Mouse (Mus musculus): ENCODE results near the gene Raf1. TPM values are rescaled to one million over a fixed set of nuclear protein-coding genes. Genes with fewer than 3 reads are reported as not detected.

Raf1 gene
- polyA plus RNA-seq, 1 experiment = 44.9 TPM

GRCm38 (mm10) chr6:115692163-115692950, 15.9 kb upstream of the Raf1 start:
- H3K4me3 ChIP-seq (ENCODE audit: control insufficient read depth, low read depth, low read length) = no peak overlapping the region
- H3K4me1 ChIP-seq (ENCODE audit: control insufficient read depth, insufficient read depth, low read length) = peaks cover 6% of the 10 kb centered on the region
- H3K27me3 ChIP-seq (ENCODE audit: control insufficient read depth, insufficient read depth, low read length) = no peaks in the 10 kb centered on the region
- H3K27ac ChIP-seq (ENCODE audit: control insufficient read depth, insufficient read depth, low read depth, low read length) = no peak overlapping the region
- H3K36me3 ChIP-seq (ENCODE audit: control insufficient read depth, insufficient read depth, low read length) = no peaks in the 10 kb centered on the region
- no peak for TF ChIP-seq POLR2A (IDR thresholded peaks at IDR 0.05; ENCODE audit: control insufficient read depth, low read depth, low read length)
- no peak for TF ChIP-seq CTCF (IDR thresholded peaks at IDR 0.05; ENCODE audit: control insufficient read depth, insufficient read depth, insufficient replicate concordance, low read depth, low read length)

GRCm38 (mm10) chr6:115690105-115690504, 13.7 kb upstream of the Raf1 start:
- Histone ChIP-seq H3K4me1 (ENCODE audit: control insufficient read depth, insufficient read depth, low read length) (peaks cover 4% of the 10 kb centered on the region), H3K4me3 (ENCODE audit: control insufficient read depth, low read depth, low read length) (no peak overlapping the region), H3K27me3 (ENCODE audit: control insufficient read depth, insufficient read depth, low read length) (no peaks in the 10 kb centered on the region), H3K36me3 (ENCODE audit: control insufficient read depth, insufficient read depth, low read length) (no peaks in the 10 kb centered on the region), H3K27ac (ENCODE audit: control insufficient read depth, insufficient read depth, low read depth, low read length) (no peak overlapping the region)
- TF ChIP-seq POLR2A (IDR thresholded peaks at IDR 0.05; ENCODE audit: control insufficient read depth, low read depth, low read length) = no peak
- no peak for TF ChIP-seq CTCF (IDR thresholded peaks at IDR 0.05; ENCODE audit: control insufficient read depth, insufficient read depth, insufficient replicate concordance, low read depth, low read length)

- Histone ChIP-seq H3K4me1 (ENCODE audit: control insufficient read depth, insufficient read depth, low read length) (no peaks in the 10 kb centered on the region), H3K36me3 (ENCODE audit: control insufficient read depth, insufficient read depth, low read length) (no peaks in the 10 kb centered on the region), H3K27me3 (ENCODE audit: control insufficient read depth, insufficient read depth, low read length) (no peaks in the 10 kb centered on the region), H3K4me3 (ENCODE audit: control insufficient read depth, low read depth, low read length) (no peak overlapping the region), H3K27ac (ENCODE audit: control insufficient read depth, insufficient read depth, low read depth, low read length) (no peak overlapping the region)
- no peak for TF ChIP-seq POLR2A (IDR thresholded peaks at IDR 0.05; ENCODE audit: control insufficient read depth, low read depth, low read length)
- TF ChIP-seq CTCF (IDR thresholded peaks at IDR 0.05; ENCODE audit: control insufficient read depth, insufficient read depth, insufficient replicate concordance, low read depth, low read length) = no peak
Observed at GRCm38 (mm10) chr6:115688589-115688988, 12.2 kb upstream of the Raf1 start.

GRCm38 (mm10) chr6:115687753-115688152, 11.3 kb upstream of the Raf1 start:
- H3K27me3 ChIP-seq (ENCODE audit: control insufficient read depth, insufficient read depth, low read length) = no peaks in the 10 kb centered on the region
- H3K27ac ChIP-seq (ENCODE audit: control insufficient read depth, insufficient read depth, low read depth, low read length) = no peak overlapping the region
- H3K36me3 ChIP-seq (ENCODE audit: control insufficient read depth, insufficient read depth, low read length) = no peaks in the 10 kb centered on the region
- H3K4me3 ChIP-seq (ENCODE audit: control insufficient read depth, low read depth, low read length) = no peak overlapping the region
- H3K4me1 ChIP-seq (ENCODE audit: control insufficient read depth, insufficient read depth, low read length) = no peaks in the 10 kb centered on the region
- TF ChIP-seq CTCF (IDR thresholded peaks at IDR 0.05; ENCODE audit: control insufficient read depth, insufficient read depth, insufficient replicate concordance, low read depth, low read length) (no peak), POLR2A (IDR thresholded peaks at IDR 0.05; ENCODE audit: control insufficient read depth, low read depth, low read length) (no peak)

GRCm38 (mm10) chr6:115684851-115685646, 8.6 kb upstream of the Raf1 start:
- no peak overlapping the region for H3K27ac ChIP-seq (ENCODE audit: control insufficient read depth, insufficient read depth, low read depth, low read length)

GRCm38 (mm10) chr6:115684271-115684670, 7.8 kb upstream of the Raf1 start:
- Histone ChIP-seq H3K4me3 (ENCODE audit: control insufficient read depth, low read depth, low read length) (no peak overlapping the region), H3K4me1 (ENCODE audit: control insufficient read depth, insufficient read depth, low read length) (no peaks in the 10 kb centered on the region), H3K27me3 (ENCODE audit: control insufficient read depth, insufficient read depth, low read length) (no peaks in the 10 kb centered on the region), H3K36me3 (ENCODE audit: control insufficient read depth, insufficient read depth, low read length) (no peaks in the 10 kb centered on the region), H3K27ac (ENCODE audit: control insufficient read depth, insufficient read depth, low read depth, low read length) (no peak overlapping the region)
- TF ChIP-seq POLR2A (IDR thresholded peaks at IDR 0.05; ENCODE audit: control insufficient read depth, low read depth, low read length) = no peak
- no peak for TF ChIP-seq CTCF (IDR thresholded peaks at IDR 0.05; ENCODE audit: control insufficient read depth, insufficient read depth, insufficient replicate concordance, low read depth, low read length)

More at GRCm38 (mm10) chr6:115684851-115685646, 8.6 kb upstream of the Raf1 start:
- Histone ChIP-seq H3K36me3 (ENCODE audit: control insufficient read depth, insufficient read depth, low read length) (no peaks in the 10 kb centered on the region), H3K4me3 (ENCODE audit: control insufficient read depth, low read depth, low read length) (no peak overlapping the region), H3K4me1 (ENCODE audit: control insufficient read depth, insufficient read depth, low read length) (no peaks in the 10 kb centered on the region), H3K27me3 (ENCODE audit: control insufficient read depth, insufficient read depth, low read length) (no peaks in the 10 kb centered on the region)
- no peak for TF ChIP-seq CTCF (IDR thresholded peaks at IDR 0.05; ENCODE audit: control insufficient read depth, insufficient read depth, insufficient replicate concordance, low read depth, low read length)
- no peak for TF ChIP-seq POLR2A (IDR thresholded peaks at IDR 0.05; ENCODE audit: control insufficient read depth, low read depth, low read length)

GRCm38 (mm10) chr6:115681066-115681465, 4.6 kb upstream of the Raf1 start:
- H3K27me3 ChIP-seq (ENCODE audit: control insufficient read depth, insufficient read depth, low read length) = no peaks in the 10 kb centered on the region
- peaks cover 2% of the 10 kb centered on the region; the same call in 1 of the 2 replicates for H3K4me1 ChIP-seq (ENCODE audit: control insufficient read depth, insufficient read depth, low read length)
- TF ChIP-seq CTCF (IDR thresholded peaks at IDR 0.05; ENCODE audit: control insufficient read depth, insufficient read depth, insufficient replicate concordance, low read depth, low read length) (no peak), POLR2A (IDR thresholded peaks at IDR 0.05; ENCODE audit: control insufficient read depth, low read depth, low read length) (no peak)

More at GRCm38 (mm10) chr6:115681066-115681465, 4.6 kb upstream of the Raf1 start:
- Histone ChIP-seq H3K36me3 (ENCODE audit: control insufficient read depth, insufficient read depth, low read length) (no peaks in the 10 kb centered on the region), H3K27ac (ENCODE audit: control insufficient read depth, insufficient read depth, low read depth, low read length) (no peak overlapping the region), H3K4me3 (ENCODE audit: control insufficient read depth, low read depth, low read length) (no peak overlapping the region)
